Mouse (Mus musculus) macrophage (primary cell): ENCODE data around the gene Tspan31. TPM values are rescaled to one million over a fixed set of nuclear protein-coding genes. Genes with fewer than 3 reads are reported as not detected.

Experiments
- H3K27ac ChIP-seq: fragments of 350-480 bp; formaldehyde crosslinking; 2 replicates; pipeline ENCODE4 v1.9.0; 2021
- H3K36me3 ChIP-seq: fragments of 350-480 bp; formaldehyde crosslinking; 2 replicates; pipeline ENCODE4 v1.9.0; 2021; ENCODE audit errors: inconsistent target
- H3K4me3 ChIP-seq: fragments of 350-480 bp; formaldehyde crosslinking; 2 replicates; pipeline ENCODE4 v1.9.0; 2021; ENCODE audit errors: inconsistent target
- H3K79me2 ChIP-seq: fragments of 350-480 bp; formaldehyde crosslinking; 2 replicates; pipeline ENCODE4 v1.9.0; 2021; ENCODE audit errors: inconsistent target
- WGBS: methylation state at CpG from one replicate; pipeline ENCODE4 v1.1.7; 2026; ENCODE audit warnings: inconsistent platforms; ENCODE audit not compliant: missing documents; 5-methylcytosine and 5-hydroxymethylcytosine counted together
- polyA plus RNA-seq: library from polyadenylated mRNA; stranded (reverse); fragments of 250-400 nt; gene quantifications from 3 replicates; pipeline ENCODE4 v1.2.4, GENCODE M21; 2018; ENCODE audit warnings: inconsistent platforms

Tspan31 gene
- polyA plus RNA-seq, 1 experiment from 2014 or later = 119 TPM

DNA sequence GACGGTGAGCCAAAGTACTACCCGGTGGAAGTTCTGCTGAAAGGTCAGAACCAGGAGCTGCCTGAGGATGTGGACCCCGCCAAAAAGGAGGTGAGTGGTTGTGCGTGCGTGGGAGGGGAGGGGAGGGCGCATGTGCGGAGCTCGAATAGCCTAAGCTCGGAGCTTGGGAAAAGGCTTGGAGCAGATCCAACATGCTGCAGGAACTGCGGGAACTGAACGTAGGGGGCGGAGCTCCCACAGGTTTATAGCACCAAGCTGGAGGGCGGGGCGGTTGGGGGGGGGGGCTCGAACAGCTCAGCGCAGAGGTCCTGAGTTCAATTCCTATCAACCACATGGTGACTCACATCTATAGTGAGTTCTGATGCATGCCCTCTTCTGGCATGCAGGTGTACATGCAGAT, 51.6 kb downstream of the Tspan31 start:
- H3K27ac ChIP-seq = no peak overlapping the region
- H3K4me3 ChIP-seq = no peak overlapping the region
- 90% methylated on average over 15 of the region's 16 CpGs for WGBS
- peaks cover 15% of the 10 kb centered on the region; the same call in 1 of the 2 replicates for H3K36me3 ChIP-seq
- H3K79me2 ChIP-seq = no peaks in the 10 kb centered on the region

Other genes with a start within 250 kb of the Tspan31 start
- 3.6 to 7.7 TPM (median 7.0 TPM) in 3 replicates for gene Atp23, start 168.9 kb downstream of the Tspan31 start, polyA plus RNA-seq
- 21.1 to 77.3 TPM (median 33.3 TPM) in 3 replicates for gene Ctdsp2, start 91.5 kb downstream of the Tspan31 start, polyA plus RNA-seq
- gene Avil, start 69.6 kb downstream of the Tspan31 start, polyA plus RNA-seq = not detected in 3 replicates
- gene Tsfm, start 39.4 kb downstream of the Tspan31 start, polyA plus RNA-seq = 4.9 to 22.2 TPM (median 12.8 TPM) in 3 replicates
- 3.0 to 14.9 TPM (median 4.6 TPM) in 3 replicates for gene Mettl1, start 28.9 kb downstream of the Tspan31 start, polyA plus RNA-seq
- not detected in 3 replicates for gene Eef1akmt3, start 28.8 kb downstream of the Tspan31 start, polyA plus RNA-seq
- not detected in 3 replicates for gene Cyp27b1, start 22.0 kb downstream of the Tspan31 start, polyA plus RNA-seq
- 1.4 to 1.6 TPM (median 1.5 TPM) in 3 replicates for gene March9, start 10.1 kb downstream of the Tspan31 start, polyA plus RNA-seq
- gene Cdk4, start 6.7 kb downstream of the Tspan31 start, polyA plus RNA-seq = 131 to 178 TPM (median 145 TPM) in 3 replicates
- gene Agap2, start 5.0 kb upstream of the Tspan31 start, polyA plus RNA-seq = 0.25 to 0.89 TPM (median 0.42 TPM) in 3 replicates
- 173 to 355 TPM (median 215 TPM) in 3 replicates for gene Os9, start 50.9 kb upstream of the Tspan31 start, polyA plus RNA-seq
- 37.2 to 59.2 TPM (median 48.4 TPM) in 3 replicates for gene B4galnt1, start 95.0 kb upstream of the Tspan31 start, polyA plus RNA-seq
- 1.2 TPM in 1 of 3 replicates, not detected in the others for gene Slc26a10, start 110.4 kb upstream of the Tspan31 start, polyA plus RNA-seq
- gene Arhgef25, start 119.8 kb upstream of the Tspan31 start, polyA plus RNA-seq = not detected in 3 replicates
- gene Dtx3, start 125.5 kb upstream of the Tspan31 start, polyA plus RNA-seq = 10.9 to 46.7 TPM (median 15.1 TPM) in 3 replicates
- 33.0 to 42.7 TPM (median 40.2 TPM) in 3 replicates for gene Pip4k2c, start 141.3 kb upstream of the Tspan31 start, polyA plus RNA-seq
- gene Kif5a, start 193.1 kb upstream of the Tspan31 start, polyA plus RNA-seq = 0.61 to 0.67 TPM (median 0.63 TPM) in 3 replicates
- 110 to 121 TPM (median 112 TPM) in 3 replicates for gene Dctn2, start 196.1 kb upstream of the Tspan31 start, polyA plus RNA-seq
- gene Mbd6, start 218.8 kb upstream of the Tspan31 start, polyA plus RNA-seq = 13.5 to 25.4 TPM (median 19.5 TPM) in 3 replicates
- 19.9 to 28.8 TPM (median 20.2 TPM) in 3 replicates for gene Mars, start 241.5 kb upstream of the Tspan31 start, polyA plus RNA-seq